Mouse (Mus musculus) 3T3-L1 (cell line): Measurements from ENCODE around the gene Fpr-rs4.
"Not testable (repeated sequence)": the region's sequence is repeated elsewhere in the genome, so short reads cannot be mapped to it uniquely, and the experiment has no call there.

ENCODE experiments used
- DNase-seq: peaks from one replicate; pipeline ENCODE4 v3.0.0-alpha.2; 2015; ENCODE audit warnings: low read depth, low spot score

The Fpr-rs4 gene

GRCm38 (mm10) chr17:18021433-18021832 is at the start of gene Fpr-rs4:
Gene Fpr-rs4 (plus strand): TSS chr17:18021733.
- DNase-seq: no peak

GRCm38 (mm10) chr17:17973443-17973842 is 48.1 kb upstream of the Fpr-rs4 start:
- DNase-seq: peak; percentile 48

GRCm38 (mm10) chr17:17981232-17981631 is 40.3 kb upstream of the Fpr-rs4 start:
- not testable (repeated sequence) for DNase-seq

GRCm38 (mm10) chr17:18004752-18005151 is 16.8 kb upstream of the Fpr-rs4 start:
- DNase-seq: no peak

- DNase-seq: no peak
These were observed 27.6 kb downstream of the Fpr-rs4 start, which contains the start of gene Vmn2r124 for GRCm38 (mm10) chr17:18049124-18049523. Gene Vmn2r124 (plus strand): TSS chr17:18049424.
